ENCODE assay signal across 8 mouse cellular contexts in genomic region chr16:17532271-17532670, GRCm38 (mm10). TPM values are rescaled to one million over a fixed set of nuclear protein-coding genes. Genes with fewer than 3 reads are reported as not detected.
DNase-seq lines count a peak whose midpoint lies in the region; ATAC-seq and TF ChIP-seq lines count a peak whose summit lies in the region.

No protein-coding gene starts in this region.

- H3K27me3 ChIP-seq in hindbrain, embryonic 13.5 days: no peaks in the 10 kb centered on the region
- no peaks in the 10 kb centered on the region for H3K27me3 ChIP-seq in midbrain, embryonic 12.5 days

- peaks cover 2% of the 10 kb centered on the region; the same call in 1 of the 2 replicates for H3K4me1 ChIP-seq in bone marrow, adult 2 months (ENCODE audit: control insufficient read depth, insufficient read depth, low read length)
- peaks cover 30% of the 10 kb centered on the region for H3K4me1 ChIP-seq in hindbrain, embryonic 13.5 days (replicated peaks)
- H3K4me1 ChIP-seq in midbrain, embryonic 12.5 days: peaks cover 22% of the 10 kb centered on the region

- peak overlapping the region; percentile 87 for H3K4me2 ChIP-seq in hindbrain, embryonic 13.5 days
- H3K4me2 ChIP-seq in midbrain, embryonic 12.5 days (replicated peaks): peak overlapping the region; percentile 88; the same call in 1 of the 2 replicates

- DNase-seq in left cerebral cortex, adult 2 months (ENCODE audit: extremely low spot score in 1 of 2, low spot score in 2 of 2): no peak
- no peak for DNase-seq in left cerebral cortex, adult 11 months (ENCODE audit: low spot score)
- no peak for DNase-seq in thymus, postnatal 25 days
- no peak for DNase-seq in urinary bladder, postnatal 4 days (ENCODE audit: low spot score in 2 of 2)
- DNase-seq in layer of hippocampus, adult 8-10 months (ENCODE audit: low spot score in 2 of 2): no peak

- no peaks in the 10 kb centered on the region for H3K9me3 ChIP-seq in hindbrain, embryonic 13.5 days
- no peaks in the 10 kb centered on the region for H3K9me3 ChIP-seq in midbrain, embryonic 12.5 days

- TF ChIP-seq POLR2A in bone marrow, adult 2 months (IDR thresholded peaks at IDR 0.05; ENCODE audit: borderline replicate concordance, control insufficient read depth, low read depth, low read length): no peak

- intact Hi-C loops in left cerebral cortex, adult 2 months (cut with DNase I): loop anchor here (5.0 kb wide), 3 partner anchors 60 to 125 kb away; partner anchors contain the start of genes Crkl, Pi4ka and Snap29

- H3K27ac ChIP-seq in left cerebral cortex, adult 2 months: no peak overlapping the region
- no peak overlapping the region for H3K27ac ChIP-seq in bone marrow, adult 2 months (ENCODE audit: control insufficient read depth, insufficient read depth, low read depth, low read length, poor library complexity)
- H3K27ac ChIP-seq in hindbrain, embryonic 13.5 days: no peak overlapping the region
- no peak overlapping the region for H3K27ac ChIP-seq in midbrain, embryonic 12.5 days (replicated peaks)

- peak; percentile 25 for TF ChIP-seq CTCF in left cerebral cortex, adult 2 months (IDR thresholded peaks at IDR 0.05)
- TF ChIP-seq CTCF in bone marrow, adult 2 months (IDR thresholded peaks at IDR 0.05; ENCODE audit: control insufficient read depth, insufficient read depth, low read length): peak; percentile 47; the same call in 1 of the 2 replicates

- H3K4me3 ChIP-seq in left cerebral cortex, adult 2 months: no peak overlapping the region
- H3K4me3 ChIP-seq in bone marrow, adult 2 months (replicated peaks; ENCODE audit: control insufficient read depth, low read depth, low read length): no peak overlapping the region
- H3K4me3 ChIP-seq in hindbrain, embryonic 13.5 days: no peak overlapping the region
- no peak overlapping the region for H3K4me3 ChIP-seq in midbrain, embryonic 12.5 days

- no peak overlapping the region for H3K9ac ChIP-seq in hindbrain, embryonic 13.5 days
- no peak overlapping the region for H3K9ac ChIP-seq in midbrain, embryonic 12.5 days (replicated peaks)

- peaks cover 19% of the 10 kb centered on the region for H3K36me3 ChIP-seq in hindbrain, embryonic 13.5 days
- peaks cover 17% of the 10 kb centered on the region for H3K36me3 ChIP-seq in midbrain, embryonic 12.5 days

- 63% methylated on average over 4 of the region's 4 CpGs for WGBS in bone marrow, adult 2 months
- WGBS in hindbrain, embryonic 13.5 days: 54% methylated on average over 4 of the region's 4 CpGs
- 61% methylated on average over 4 of the region's 4 CpGs for WGBS in midbrain, embryonic 12.5 days

- ATAC-seq in hindbrain, embryonic 13.5 days (ENCODE audit: low FRiP score): no peak
- ATAC-seq in midbrain, embryonic 12.5 days (ENCODE audit: low FRiP score, low read depth): no peak

RNA-seq across cellular contexts. Expression of gene Thap7, which starts 1.3 kb away (rescaled TPM):
- 10 to 100 TPM; 42.3 to 43.1 TPM for total RNA-seq in left cerebral cortex, adult 2 months (2021)
- 13.6 and 31.8 TPM in 2 replicates for polyA plus RNA-seq in bone marrow, adult 2 months (2011; ENCODE audit: insufficient read depth, insufficient read length, low replicate concordance, missing spikeins)
- 68.2 and 69.0 TPM in 2 replicates for polyA plus RNA-seq in hindbrain, embryonic 13.5 days (2015; fragmentation: Nextera tagmentation; extraction: Ambion mirVana)
- polyA plus RNA-seq in midbrain, embryonic 12.5 days (2016; fragmentation: Nextera tagmentation; extraction: Ambion mirVana): 53.1 and 61.2 TPM in 2 replicates
- total RNA-seq in layer of hippocampus, adult 8-10 months (2022): 10 to 100 TPM; 42.9 to 47.0 (median 45.1) TPM

RNA-seq across cellular contexts. Expression of gene Lztr1, which starts 23.8 kb away (rescaled TPM):
- 100 to 1,000 TPM; 182 to 193 TPM for total RNA-seq in left cerebral cortex, adult 2 months (2021)
- 22.2 and 40.6 TPM in 2 replicates for polyA plus RNA-seq in bone marrow, adult 2 months (2011; ENCODE audit: insufficient read depth, insufficient read length, low replicate concordance, missing spikeins)
- 133 TPM in 2 replicates for polyA plus RNA-seq in hindbrain, embryonic 13.5 days (2015; fragmentation: Nextera tagmentation; extraction: Ambion mirVana)
- 107 and 118 TPM in 2 replicates for polyA plus RNA-seq in midbrain, embryonic 12.5 days (2016; fragmentation: Nextera tagmentation; extraction: Ambion mirVana)
- total RNA-seq in layer of hippocampus, adult 8-10 months (2022): 100 to 1,000 TPM; 194 to 222 (median 203) TPM

RNA-seq across cellular contexts. Expression of gene Lrrc74b, which starts 28.8 kb away (rescaled TPM):
- total RNA-seq in left cerebral cortex, adult 2 months (2021): 1 to 10 TPM in 1 of 2 experiments, under 1 TPM in 1; 0.68 to 1.1 TPM
- polyA plus RNA-seq in bone marrow, adult 2 months (2011; ENCODE audit: insufficient read depth, insufficient read length, low replicate concordance, missing spikeins): not detected in 2 replicates
- polyA plus RNA-seq in hindbrain, embryonic 13.5 days (2015; fragmentation: Nextera tagmentation; extraction: Ambion mirVana): 0.75 and 1.3 TPM in 2 replicates
- polyA plus RNA-seq in midbrain, embryonic 12.5 days (2016; fragmentation: Nextera tagmentation; extraction: Ambion mirVana): 0.27 and 0.40 TPM in 2 replicates
- 1 to 10 TPM in 3 of 4 experiments, under 1 TPM in 1; 0.91 to 1.6 (median 1.4) TPM for total RNA-seq in layer of hippocampus, adult 8-10 months (2022)

RNA-seq across cellular contexts. Expression of gene P2rx6, which starts 29.4 kb away (rescaled TPM):
- 1 to 10 TPM in 1 of 2 experiments, under 1 TPM in 1; 0.68 to 1.0 TPM for total RNA-seq in left cerebral cortex, adult 2 months (2021)
- 0.41 TPM in 1 of 2 replicates, not detected in the other for polyA plus RNA-seq in bone marrow, adult 2 months (2011; ENCODE audit: insufficient read depth, insufficient read length, low replicate concordance, missing spikeins)
- polyA plus RNA-seq in hindbrain, embryonic 13.5 days (2015; fragmentation: Nextera tagmentation; extraction: Ambion mirVana): 1.9 and 2.1 TPM in 2 replicates
- polyA plus RNA-seq in midbrain, embryonic 12.5 days (2016; fragmentation: Nextera tagmentation; extraction: Ambion mirVana): 0.80 and 1.4 TPM in 2 replicates
- 1 to 10 TPM; 1.2 to 1.9 (median 1.6) TPM for total RNA-seq in layer of hippocampus, adult 8-10 months (2022)

RNA-seq across cellular contexts. Expression of gene Aifm3, which starts 42.9 kb away (rescaled TPM):
- total RNA-seq in left cerebral cortex, adult 2 months (2021): 100 to 1,000 TPM; 148 to 171 TPM
- not detected in 2 replicates for polyA plus RNA-seq in bone marrow, adult 2 months (2011; ENCODE audit: insufficient read depth, insufficient read length, low replicate concordance, missing spikeins)
- polyA plus RNA-seq in hindbrain, embryonic 13.5 days (2015; fragmentation: Nextera tagmentation; extraction: Ambion mirVana): 5.7 and 6.3 TPM in 2 replicates
- polyA plus RNA-seq in midbrain, embryonic 12.5 days (2016; fragmentation: Nextera tagmentation; extraction: Ambion mirVana): 4.0 and 7.8 TPM in 2 replicates
- 100 to 1,000 TPM in 2 of 4 experiments, 10 to 100 TPM in 2; 92.5 to 137 (median 109) TPM for total RNA-seq in layer of hippocampus, adult 8-10 months (2022)
